Mouse (Mus musculus): ENCODE data around the gene Mov10l1. TPM values are rescaled to one million over a fixed set of nuclear protein-coding genes. Genes with fewer than 3 reads are reported as not detected.

Mov10l1 gene
- total RNA-seq, 2 experiments from 2014 or later: 76.7 to 85.6 TPM

DNA sequence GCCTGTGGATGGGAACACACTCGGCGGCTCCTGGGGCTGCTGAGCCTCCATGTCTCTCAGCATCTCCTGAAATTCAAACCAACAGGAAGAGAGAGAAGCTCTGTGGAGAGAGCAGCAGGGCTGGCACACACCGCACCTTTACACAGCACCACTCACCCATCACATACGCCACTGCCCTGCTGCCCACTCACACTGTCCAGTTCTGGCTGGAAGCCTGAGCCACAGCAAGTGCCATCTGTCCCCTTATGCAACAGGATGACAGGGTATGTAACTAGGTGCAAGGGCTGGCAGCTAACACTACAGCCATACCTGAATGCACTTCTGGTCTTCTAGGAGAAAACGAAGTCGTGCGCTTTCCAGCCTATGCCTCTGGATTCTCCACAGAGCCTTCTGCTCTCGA is 121.7 kb downstream of the Mov10l1 start:
- intact Hi-C loops (cut with DNase I): no loop called here

More for the DNA sequence above, 121.7 kb downstream of the Mov10l1 start:
- no peak for DNase-seq (ENCODE audit: low spot score)

Other genes starting within 250 kb of the Mov10l1 start
- gene Brd1, start 248.7 kb upstream of the Mov10l1 start, total RNA-seq (2021): 10 to 100 TPM; 29.3 to 31.9 TPM
- 1 to 10 TPM; 8.1 to 8.8 TPM for gene Zbed4, start 231.2 kb upstream of the Mov10l1 start, total RNA-seq (2021)
- gene Alg12, start 163.6 kb upstream of the Mov10l1 start, total RNA-seq (2021): 10 to 100 TPM; 10.7 TPM
- gene Creld2, start 163.3 kb upstream of the Mov10l1 start, total RNA-seq (2021): 10 to 100 TPM; 24.7 to 27.3 TPM
- 10 to 100 TPM; 86.8 to 98.2 TPM for gene Pim3, start 120.7 kb upstream of the Mov10l1 start, total RNA-seq (2021)
- not detected for gene Ttll8, start 28.5 kb upstream of the Mov10l1 start, total RNA-seq (2021)
- not detected for gene Mlc1, start 3.9 kb upstream of the Mov10l1 start, total RNA-seq (2021)
- gene Panx2, start 76.8 kb downstream of the Mov10l1 start, total RNA-seq (2021): 1 to 10 TPM; 1.4 to 1.6 TPM
- 10 to 100 TPM; 44.2 to 45.5 TPM for gene Trabd, start 92.2 kb downstream of the Mov10l1 start, total RNA-seq (2021)
- gene Selenoo, start 106.2 kb downstream of the Mov10l1 start, total RNA-seq (2021): 10 to 100 TPM; 15.1 to 15.2 TPM
- gene Tubgcp6, start 140.2 kb downstream of the Mov10l1 start, total RNA-seq (2021): 1 to 10 TPM; 8.8 to 9.4 TPM
- gene Hdac10, start 145.8 kb downstream of the Mov10l1 start, total RNA-seq (2021): 1 to 10 TPM; 7.4 to 8.3 TPM
- 10 to 100 TPM; 20.1 to 22.3 TPM for gene Mapk12, start 157.8 kb downstream of the Mov10l1 start, total RNA-seq (2021)
- gene Mapk11, start 166.7 kb downstream of the Mov10l1 start, total RNA-seq (2021): 1 to 10 TPM; 1.4 to 2.1 TPM
- 10 to 100 TPM; 81.5 to 86.1 TPM for gene Plxnb2, start 197.9 kb downstream of the Mov10l1 start, total RNA-seq (2021)
- gene Dennd6b, start 213.6 kb downstream of the Mov10l1 start, total RNA-seq (2021): 1 to 10 TPM; 8.4 to 8.7 TPM
- gene Ppp6r2, start 228.6 kb downstream of the Mov10l1 start, total RNA-seq (2021): 10 to 100 TPM; 63.4 to 65.0 TPM

Measured in heart, postnatal 25 days (tissue).